Mouse (Mus musculus) urinary bladder, postnatal 4 days (tissue): ENCODE measurements around the gene Gm3488.
"Not testable (repeated sequence)": the region's sequence is repeated elsewhere in the genome, so short reads cannot be mapped to it uniquely, and the experiment has no call there.

ENCODE experiments used
- DNase-seq, 2 experiments: peaks; one replicate each; pipeline ENCODE4 v3.0.0; 2021 to 2022; ENCODE audit warnings: low spot score in 2 of 2

Gm3488 gene

DNA sequence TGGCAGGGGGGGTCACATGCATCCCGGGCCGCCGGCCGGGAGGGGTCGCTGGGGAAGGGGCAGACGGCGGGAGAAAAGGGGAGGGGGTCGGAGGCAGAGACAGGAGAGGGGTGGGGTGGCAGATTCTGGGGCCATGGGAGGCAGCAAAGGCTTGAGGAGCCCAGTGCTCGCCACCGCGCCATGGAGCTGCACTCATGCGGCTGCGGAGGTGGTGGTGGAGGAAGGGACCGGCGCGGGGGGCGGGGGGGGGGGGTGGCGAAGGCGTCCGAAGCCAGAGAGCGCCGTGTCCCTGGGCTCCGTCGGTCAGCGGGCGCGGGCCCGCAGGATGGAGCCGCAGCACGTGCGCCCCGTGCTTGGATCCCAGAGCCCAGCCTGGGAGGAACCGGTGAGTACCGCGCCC lies at the start of gene Gm3488:
TSS of gene Gm3488 (plus strand) at position 301 of the 400 bp plus-strand sequence.
- DNase-seq: not testable (repeated sequence)

DNA sequence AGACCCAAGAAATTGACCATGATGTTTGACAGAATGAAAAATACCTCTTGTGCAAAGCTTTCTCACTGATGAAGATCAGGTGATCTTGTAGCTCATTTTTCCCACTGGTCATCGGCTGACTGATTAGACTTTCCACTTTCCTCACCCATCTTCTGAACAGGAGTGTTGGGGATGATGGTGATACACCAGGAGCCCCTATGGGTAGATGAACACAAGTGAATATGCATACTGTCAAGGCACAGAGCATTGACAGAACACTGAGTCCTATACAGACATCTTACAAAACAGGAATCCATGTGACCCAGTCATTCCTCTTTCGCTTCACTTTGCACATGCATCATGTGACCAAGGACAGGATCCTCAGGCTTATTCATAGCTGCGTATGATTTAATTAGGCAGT lies 46.1 kb upstream of the Gm3488 start, which contains the start of gene Gm3194:
TSS of gene Gm3194 (minus strand) at position 101 of the 400 bp plus-strand sequence.
- DNase-seq: not testable (repeated sequence)

DNA sequence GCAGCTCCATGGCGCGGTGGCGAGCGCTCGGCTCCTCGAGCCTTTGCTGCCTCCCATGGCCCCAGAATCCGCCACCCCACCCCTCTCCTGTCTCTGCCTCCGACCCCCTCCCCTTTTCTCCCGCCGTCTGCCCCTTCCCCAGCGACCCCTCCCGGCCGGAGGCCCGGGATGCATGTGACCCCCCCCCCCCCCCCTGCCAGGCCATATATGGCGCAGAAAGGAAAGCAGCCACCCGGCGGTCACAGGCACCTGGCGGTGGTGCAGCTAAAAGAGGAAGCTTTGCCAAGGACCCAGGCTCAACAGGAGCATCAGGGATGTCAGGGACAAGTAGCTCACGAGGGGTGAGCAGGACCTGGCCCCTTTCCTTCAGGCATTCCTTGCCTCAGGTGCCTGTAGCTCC lies 41.0 kb upstream of the Gm3488 start:
- not testable (repeated sequence) for DNase-seq

DNA sequence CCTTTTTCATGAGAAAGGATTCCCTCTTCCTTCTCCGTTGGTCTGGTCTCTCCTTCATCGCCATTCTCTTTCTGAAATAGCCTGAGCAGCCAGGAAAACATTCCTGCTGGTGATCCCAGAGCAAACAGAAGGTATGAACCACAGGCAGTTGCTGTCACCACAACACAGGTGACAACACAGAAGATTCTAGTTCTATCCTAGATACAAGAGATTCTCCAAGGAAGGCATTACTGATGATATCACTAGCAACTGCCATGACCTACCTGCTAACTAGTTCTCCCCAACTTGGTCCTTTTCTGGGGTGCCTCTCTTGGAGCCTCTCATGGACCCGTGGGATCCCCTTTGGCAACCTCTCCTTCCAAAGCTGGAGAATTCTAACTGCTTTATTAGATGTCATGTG lies 23.7 kb upstream of the Gm3488 start, which contains the start of gene Gm8246:
TSS of gene Gm8246 (minus strand) at position 101 of the 400 bp plus-strand sequence.
- DNase-seq: not testable (repeated sequence)

DNA sequence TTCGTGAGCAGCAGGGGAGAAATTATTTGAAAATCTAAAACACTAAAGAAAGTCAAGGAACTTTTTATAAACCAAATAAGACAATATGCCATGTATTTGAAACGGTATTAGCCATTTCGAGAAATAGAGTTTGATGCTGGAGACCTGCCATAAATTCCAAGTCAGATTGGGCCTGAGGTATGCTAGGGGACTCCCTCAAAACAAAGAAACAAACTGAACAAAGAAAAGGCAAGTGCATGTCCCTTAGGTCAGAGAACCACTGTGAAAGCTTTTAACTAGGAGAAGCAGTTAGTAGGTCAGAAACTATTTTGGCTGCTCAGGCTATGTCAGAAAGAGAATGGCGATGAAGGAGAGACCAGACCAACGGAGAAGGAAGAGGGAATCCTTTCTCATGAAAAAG lies 17.6 kb upstream of the Gm3488 start, which contains the start of gene Gm3187:
TSS of gene Gm3187 (plus strand) at position 301 of the 400 bp plus-strand sequence.
- DNase-seq: not testable (repeated sequence)

DNA sequence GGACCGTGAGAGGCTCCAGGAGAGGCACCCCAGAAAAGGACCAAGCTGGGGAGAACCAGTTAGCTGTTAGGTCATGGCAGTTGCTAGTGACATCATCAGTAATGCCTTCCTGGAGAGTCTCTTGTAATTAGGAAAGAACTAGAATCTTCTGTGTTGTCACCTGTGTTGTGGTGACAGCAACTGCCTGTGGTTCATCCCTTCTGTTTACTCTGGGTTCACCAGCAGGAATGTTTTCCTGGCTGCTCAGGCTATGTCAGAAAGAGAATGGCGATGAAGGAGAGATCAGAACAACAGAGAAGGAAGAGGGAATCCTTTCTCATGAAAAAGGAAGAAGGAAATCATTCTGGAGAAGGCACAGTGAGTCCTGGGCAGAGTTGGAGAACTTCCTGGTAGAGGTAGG lies 36.7 kb downstream of the Gm3488 start, which contains the start of gene Gm3532:
TSS of gene Gm3532 (plus strand) at position 301 of the 400 bp plus-strand sequence.
- DNase-seq: not testable (repeated sequence)
